Comparison of ENCODE assay signal across 24 mouse cellular contexts in genomic region chr5:4245004-4245403, GRCm38 (mm10). TPM values are rescaled to one million over a fixed set of nuclear protein-coding genes. Genes with fewer than 3 reads are reported as not detected.
DNase-seq lines count a peak whose midpoint lies in the region; ATAC-seq and TF ChIP-seq lines count a peak whose summit lies in the region.
"Had no signal": no experiment of that assay in that cellular context is flagged by ENCODE, and none has a peak within 500 bp of the region (broad histone marks: within the 10 kb centered on the region; RNA-seq: fewer than 3 reads in every experiment).

No protein-coding gene starts in this region.

- H3K79me2 ChIP-seq in myocyte (ENCODE audit: control insufficient read depth, insufficient read depth): no peaks in the 10 kb centered on the region

- H3K27ac ChIP-seq in midbrain, embryonic 16.5 days (ENCODE audit: low read length): no peak overlapping the region
- H3K27ac ChIP-seq: embryonic facial prominence, embryonic 15.5 days; forebrain, embryonic 10.5 days; forebrain, embryonic 12.5 days had no signal

- H3K36me3 ChIP-seq in myocyte (ENCODE audit: control insufficient read depth, insufficient read depth): no peaks in the 10 kb centered on the region
- no peaks in the 10 kb centered on the region for H3K36me3 ChIP-seq in midbrain, embryonic 16.5 days (ENCODE audit: control insufficient read depth, insufficient read depth, low read length)
- H3K36me3 ChIP-seq: embryonic facial prominence, embryonic 13.5 days; embryonic facial prominence, embryonic 15.5 days; forebrain, embryonic 10.5 days; forebrain, embryonic 12.5 days; G1E had no signal

- peak overlapping the region; percentile 16 for H3K4me2 ChIP-seq in myocyte (ENCODE audit: low read depth)
- H3K4me2 ChIP-seq in midbrain, embryonic 16.5 days (ENCODE audit: low read length): no peak overlapping the region
- H3K4me2 ChIP-seq: embryonic facial prominence, embryonic 13.5 days; embryonic facial prominence, embryonic 15.5 days; forebrain, embryonic 12.5 days had no signal

- H3ac ChIP-seq in myocyte (ENCODE audit: control insufficient read depth, insufficient read length): no peak overlapping the region

- no peak overlapping the region for H3K9ac ChIP-seq in midbrain, embryonic 16.5 days (ENCODE audit: low read depth, low read length)
- H3K9ac ChIP-seq: embryonic facial prominence, embryonic 13.5 days; embryonic facial prominence, embryonic 15.5 days; forebrain, embryonic 12.5 days had no signal

- no peak overlapping the region for H3K4me3 ChIP-seq in myocyte
- no peak overlapping the region for H3K4me3 ChIP-seq in midbrain, embryonic 16.5 days (ENCODE audit: low read depth, low read length)
- H3K4me3 ChIP-seq: embryonic facial prominence, embryonic 13.5 days; embryonic facial prominence, embryonic 15.5 days; erythroblast, embryonic 14.5 days; forebrain, embryonic 10.5 days; forebrain, embryonic 12.5 days had no signal

- peak; percentile 66 for ATAC-seq in common myeloid progenitor, adult 5-6 weeks (replicated peaks; ENCODE audit: low read depth, poor library complexity, severe bottlenecking)
- ATAC-seq in megakaryocyte, adult 5-6 weeks (ENCODE audit: poor library complexity, severe bottlenecking): peak; percentile 24; the same call in 1 of the 2 replicates
- ATAC-seq in midbrain, embryonic 16.5 days: no peak; the same call in 1 of the 2 replicates
- ATAC-seq: forebrain, embryonic 14.5 days; forebrain, embryonic 16.5 days had no signal

- 80% methylated on average over 3 of the region's 3 CpGs for WGBS in midbrain, embryonic 16.5 days

- H3K9me3 ChIP-seq in midbrain, embryonic 16.5 days (replicated peaks; ENCODE audit: control insufficient read depth, low read length, poor library complexity, severe bottlenecking): no peaks in the 10 kb centered on the region
- H3K9me3 ChIP-seq: embryonic facial prominence, embryonic 13.5 days; embryonic facial prominence, embryonic 15.5 days; forebrain, embryonic 10.5 days; forebrain, embryonic 12.5 days; G1E had no signal

- DNase-seq in 416B (ENCODE audit: low read depth): peak; percentile 87
- DNase-seq in MN1 (ENCODE audit: low spot score): no peak
- no peak for DNase-seq in left cerebral cortex, adult 9 months (ENCODE audit: low spot score in 2 of 2)
- DNase-seq: adrenal gland, adult 2 months; adrenal gland, postnatal 10 days; adrenal gland, postnatal 25 days; cerebellum, adult 11 months; cerebellum, adult 2 months; cerebellum, adult 9-10 months; cerebellum, postnatal 10 days; cerebellum, postnatal 25 days; embryo, embryonic 11 days had no signal

- TF ChIP-seq POLR2A in myocyte (IDR thresholded peaks at IDR 0.05; ENCODE audit: insufficient read length, low read depth): no peak

- peaks cover 2% of the 10 kb centered on the region; the same call in 1 of the 2 replicates for H3K4me1 ChIP-seq in midbrain, embryonic 16.5 days (ENCODE audit: control insufficient read depth, insufficient read depth, low read length)
- H3K4me1 ChIP-seq: embryonic facial prominence, embryonic 15.5 days; forebrain, embryonic 10.5 days; forebrain, embryonic 12.5 days had no signal

- H3K27me3 ChIP-seq in myocyte (ENCODE audit: control insufficient read depth, insufficient read depth, insufficient read length): no peaks in the 10 kb centered on the region
- H3K27me3 ChIP-seq in midbrain, embryonic 16.5 days (ENCODE audit: control insufficient read depth, insufficient read depth, low read depth, low read length): no peaks in the 10 kb centered on the region
- H3K27me3 ChIP-seq: embryonic facial prominence, embryonic 13.5 days; embryonic facial prominence, embryonic 15.5 days; forebrain, embryonic 12.5 days had no signal

TF ChIP-seq in myocyte, 11 proteins besides CTCF, POLR2A, EP300 and RAD21:
- TF ChIP-seq REST (IDR thresholded peaks at IDR 0.05; ENCODE audit: insufficient read depth, insufficient read length): no peak
- TF ChIP-seq MYOG (IDR thresholded peaks at IDR 0.05; ENCODE audit: control insufficient read depth in 1 of 3, insufficient read depth in 1 of 3, insufficient read length in 2 of 3, low read depth in 2 of 3): no peak
TF ChIP-seq in myocyte: peak in this region for 0.

RNA-seq across cellular contexts. Expression of gene Mterf1b, which starts 52.8 kb away (rescaled TPM):
- total RNA-seq in common myeloid progenitor, adult 5-6 weeks (2017): 0.34 and 5.2 TPM in 2 replicates
- 1.4 and 5.0 TPM in 2 replicates for total RNA-seq in megakaryocyte, adult 5-6 weeks (2015)
- total RNA-seq in megakaryocyte, adult 5-6 weeks (2017): 0.98 and 2.8 TPM in 2 replicates
- polyA plus RNA-seq in myocyte (2012; fragmentation: generic; extraction: Trizol): 0.91 TPM
- 2.5 and 3.3 TPM in 2 replicates for polyA plus RNA-seq in midbrain, embryonic 16.5 days (2015; fragmentation: Nextera tagmentation; extraction: Ambion mirVana)
- polyA plus RNA-seq: adrenal gland, adult 2 months had no signal
